Mouse (Mus musculus): ENCODE results near the gene Dnajc8.

DNA sequence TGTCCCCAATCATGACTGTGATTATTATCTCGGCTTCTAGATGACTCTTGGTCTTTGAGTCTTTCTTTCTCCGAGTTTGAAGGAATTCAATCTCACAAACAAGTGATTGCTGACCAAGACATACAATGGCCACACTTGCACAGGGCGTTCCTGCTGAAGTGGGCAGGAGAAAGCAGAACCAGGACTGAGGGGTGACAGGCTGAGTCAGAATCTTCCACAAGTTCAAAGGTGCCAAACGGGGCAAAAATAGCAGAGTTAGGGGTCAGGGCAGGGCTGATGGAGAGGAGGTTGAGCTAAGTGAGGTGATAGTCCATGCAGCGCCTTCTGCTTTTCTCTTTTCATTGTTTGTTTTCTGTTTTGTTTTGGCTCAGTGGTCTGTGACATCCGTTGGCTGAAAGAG lies 65.1 kb downstream of the Dnajc8 start:
- TF ChIP-seq CTCF (IDR thresholded peaks at IDR 0.05; ENCODE audit: extremely low read depth, insufficient read length, insufficient replicate concordance, low read depth, low read length) = no peak
- TF ChIP-seq POLR2A (IDR thresholded peaks at IDR 0.05; ENCODE audit: low read depth, low read length) = no peak

All from small intestine, adult 2 months (tissue).